Mouse (Mus musculus) brain, embryonic 18.5 days (tissue): ENCODE measurements around the gene Grip1.
A peak's percentile ranks its signal among the peaks of the same experiment; 100 is the strongest.
"Not testable (repeated sequence)": the region's sequence is repeated elsewhere in the genome, so short reads cannot be mapped to it uniquely, and the experiment has no call there.

Experiments
- DNase-seq: peaks from one replicate; pipeline ENCODE4 v3.0.0-alpha.2; 2012; ENCODE audit warnings: low read depth, low spot score

Grip1 gene

DNA sequence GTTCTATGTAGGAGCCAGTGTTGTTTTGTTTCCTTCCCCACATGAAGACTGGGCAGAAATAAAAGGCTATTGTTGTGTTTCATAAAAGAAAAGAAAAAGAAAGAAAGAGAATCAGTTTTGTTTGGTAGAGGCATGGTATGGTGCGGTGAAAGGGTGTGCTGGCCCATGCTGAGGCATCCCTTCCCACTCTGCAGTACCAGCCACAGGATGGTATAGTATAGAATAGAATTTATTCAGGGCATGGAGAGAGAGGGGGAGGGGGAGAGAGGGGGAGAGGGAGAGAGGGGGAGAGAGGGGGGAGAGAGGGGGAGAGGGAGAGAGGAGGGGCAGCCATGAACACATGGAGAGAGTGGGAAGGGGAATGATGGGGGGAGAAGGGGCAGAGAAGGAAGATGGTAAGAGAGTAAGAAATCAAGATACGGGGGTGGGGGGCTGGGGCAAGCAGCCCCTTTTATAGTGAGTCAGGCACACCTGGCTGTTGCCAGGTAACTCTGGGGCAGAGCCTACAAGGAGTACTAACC, 591.1 kb downstream of the Grip1 start:
- no peak for DNase-seq

DNA sequence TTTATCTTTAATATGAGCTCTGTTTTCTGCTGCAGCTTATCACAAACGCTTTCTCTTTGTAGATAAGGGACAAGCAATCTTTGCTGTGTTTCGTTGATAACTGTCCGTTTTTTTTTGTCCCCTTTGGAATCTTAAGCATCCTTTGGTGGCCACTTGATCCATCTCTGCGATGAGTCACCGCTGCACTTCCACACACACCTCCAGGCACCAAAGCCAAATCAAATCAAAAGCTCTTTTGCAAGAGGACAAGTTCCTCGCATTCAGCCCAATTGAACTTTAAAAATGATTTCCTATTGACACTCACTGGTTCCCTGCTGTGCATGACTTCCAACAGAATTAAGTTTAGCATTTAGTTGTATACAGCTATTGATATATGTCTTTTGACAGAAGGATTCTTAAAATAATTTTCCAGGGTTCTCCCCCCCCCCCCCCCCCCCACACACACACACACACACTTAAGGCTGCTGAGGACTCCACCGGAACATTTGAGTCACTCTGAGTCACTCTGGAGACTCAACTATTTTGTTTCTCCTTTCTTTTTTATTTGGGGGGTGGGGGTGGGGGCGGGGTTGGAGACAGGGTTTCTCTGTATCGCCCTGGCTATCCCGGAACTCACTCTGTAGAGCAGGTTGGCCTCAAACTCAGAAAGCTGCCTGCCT, 607.1 kb downstream of the Grip1 start:
- DNase-seq: no peak

DNA sequence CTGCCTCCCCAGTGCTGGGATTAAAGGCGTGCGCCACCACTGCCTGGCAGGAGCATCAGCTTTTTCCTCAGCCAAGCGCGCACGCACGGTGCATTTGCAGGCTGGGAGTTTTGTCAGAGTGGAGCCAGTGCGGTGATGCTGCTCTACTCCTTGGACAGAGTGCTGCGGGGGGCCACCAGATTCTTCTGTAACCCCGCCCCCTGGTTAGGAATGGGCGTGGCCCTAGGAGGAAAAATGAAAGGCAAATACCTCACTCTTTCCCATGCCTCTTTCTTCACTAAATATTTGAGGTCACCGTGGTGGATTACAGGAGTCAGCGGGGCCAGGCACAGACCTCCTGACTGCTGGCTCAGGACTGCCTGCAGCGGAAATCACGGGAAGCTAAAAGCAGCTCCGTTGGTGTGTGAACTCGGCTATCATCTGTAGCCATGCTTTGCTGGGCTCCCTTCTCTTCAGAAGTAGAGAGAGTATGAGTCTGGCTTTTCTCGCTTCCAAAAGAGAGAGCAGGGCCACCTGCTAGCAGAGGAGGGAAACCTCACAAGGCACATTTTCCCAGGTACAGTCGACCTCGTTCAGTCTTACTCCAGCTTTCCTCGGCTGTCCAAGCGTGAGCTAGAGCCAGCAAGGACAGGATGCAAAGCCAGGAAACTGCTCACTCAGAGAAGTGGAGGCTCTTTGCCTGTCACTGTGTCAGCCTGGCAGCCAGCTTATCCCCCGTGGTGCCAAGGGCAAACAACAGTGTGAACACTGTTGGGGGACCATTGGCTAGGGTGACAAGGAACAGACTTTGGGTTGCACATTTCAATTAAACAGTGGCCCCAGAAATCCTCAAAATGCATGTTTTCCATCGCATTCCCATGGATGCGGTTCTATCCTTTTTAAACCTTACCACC, 607.9 kb downstream of the Grip1 start:
- no peak for DNase-seq

DNA sequence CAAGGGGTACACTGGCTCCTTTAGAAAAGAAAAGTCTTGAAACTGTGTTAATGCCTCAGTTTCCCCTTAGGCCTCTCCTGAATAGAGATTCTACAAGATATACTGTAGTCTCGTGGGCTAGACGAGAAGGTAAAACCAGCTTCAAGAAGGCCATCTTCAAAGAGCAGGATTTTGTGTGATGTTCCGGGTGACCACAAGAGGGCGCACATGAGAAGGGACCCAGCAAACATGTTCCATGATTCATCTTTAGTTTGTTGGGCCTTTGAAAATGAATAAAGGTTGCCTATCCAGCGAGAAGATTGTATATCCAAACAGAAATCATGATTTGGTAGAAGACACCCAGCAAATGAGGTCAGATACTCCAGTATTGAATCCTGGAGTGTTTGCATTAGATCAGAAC, 610.8 kb downstream of the Grip1 start:
- no peak for DNase-seq

DNA sequence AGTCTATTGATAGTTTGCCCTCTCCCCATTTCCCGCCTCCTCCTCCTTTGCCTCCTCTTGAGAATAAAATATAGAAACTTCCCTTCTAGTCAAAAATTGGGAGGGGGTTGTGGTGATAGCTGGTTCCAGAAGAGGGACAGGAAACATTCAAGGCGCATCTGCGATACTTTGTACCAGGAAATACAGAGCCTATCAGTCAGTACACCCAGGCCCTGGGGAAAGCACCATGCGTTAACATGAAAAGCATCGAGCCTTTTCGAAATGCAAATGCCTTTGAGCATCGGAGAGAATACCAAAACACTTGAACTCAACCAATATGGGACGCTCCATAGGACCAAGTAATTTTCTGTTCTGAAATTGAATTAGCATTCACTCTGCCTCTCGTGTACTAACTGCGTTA, 612.7 kb downstream of the Grip1 start:
- DNase-seq: no peak

DNA sequence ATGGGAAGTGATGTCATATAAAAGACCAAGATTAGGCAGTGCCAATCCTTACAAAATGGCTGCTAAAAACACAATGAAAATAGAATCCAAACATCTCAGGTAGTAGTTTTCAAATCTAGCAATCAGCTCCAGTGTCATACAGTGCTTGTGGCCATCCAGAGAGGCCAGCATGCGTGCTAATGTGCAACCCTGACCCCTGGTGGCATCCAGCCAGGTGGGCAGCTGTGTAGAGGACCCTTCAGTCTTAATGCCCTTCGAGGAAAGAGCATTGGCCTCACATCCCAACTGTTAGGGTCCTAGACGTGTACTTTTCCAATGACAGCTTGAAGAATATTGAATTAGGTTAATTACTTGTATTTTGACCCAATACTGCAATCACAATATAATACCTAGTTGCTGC, 624.2 kb downstream of the Grip1 start:
- DNase-seq: no peak

DNA sequence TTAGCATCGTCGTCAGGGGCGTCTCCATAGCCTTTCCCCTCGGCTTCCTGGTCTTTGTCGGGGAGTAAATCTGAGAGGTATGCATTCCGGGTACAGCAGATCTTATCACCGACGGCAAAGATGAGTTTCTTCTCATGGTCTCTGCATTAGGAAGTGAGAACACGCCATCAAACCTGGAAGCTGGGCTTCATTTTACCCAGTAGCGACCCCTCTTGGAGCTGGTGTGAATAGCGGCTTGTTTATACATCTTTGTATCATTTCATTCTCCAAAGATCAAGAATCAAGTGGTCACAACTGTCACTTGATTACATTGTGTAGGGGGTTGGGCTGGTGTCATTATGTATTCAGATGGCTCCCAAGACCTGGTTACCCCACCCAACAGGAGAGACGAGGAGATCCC, 638.9 kb downstream of the Grip1 start:
- no peak for DNase-seq

DNA sequence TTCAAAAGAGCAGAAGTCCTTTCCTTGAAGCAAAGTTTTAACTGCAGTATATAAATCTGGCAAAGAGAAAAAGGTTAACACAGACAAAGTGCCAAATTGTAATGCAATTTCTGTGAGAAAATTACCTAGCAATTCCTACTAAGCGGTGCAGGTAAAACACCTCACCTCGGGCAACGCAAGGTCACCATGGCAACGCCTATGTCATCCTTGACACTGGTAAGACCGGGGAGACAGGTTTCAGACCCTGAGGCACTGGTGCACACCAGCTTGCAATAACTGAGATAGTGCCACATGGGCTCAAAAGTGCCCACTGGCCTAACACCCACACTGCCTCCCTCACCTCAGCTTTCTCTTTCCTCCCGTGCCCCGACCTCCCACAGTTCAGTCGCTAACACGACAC, 641.5 kb downstream of the Grip1 start:
- DNase-seq: no peak

DNA sequence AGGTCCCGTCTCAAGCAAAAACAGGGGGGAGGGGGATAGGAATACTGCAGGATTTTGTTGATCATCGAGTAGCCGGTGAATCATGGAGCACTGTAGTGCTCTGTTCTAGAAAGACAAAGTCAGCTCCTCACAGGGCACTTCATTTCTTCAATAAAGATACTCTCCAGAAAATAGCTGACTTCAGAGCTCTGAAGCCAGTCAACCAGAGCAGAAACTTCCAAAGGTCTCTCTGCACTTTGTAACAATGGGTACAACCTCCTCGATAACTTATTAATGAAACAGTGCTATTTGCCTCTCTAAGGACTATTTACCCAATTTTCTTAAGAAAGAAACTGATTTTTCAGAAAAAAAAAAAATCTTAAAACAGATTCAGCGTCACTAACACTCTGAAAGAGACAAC, 642.1 kb downstream of the Grip1 start:
- no peak for DNase-seq

DNA sequence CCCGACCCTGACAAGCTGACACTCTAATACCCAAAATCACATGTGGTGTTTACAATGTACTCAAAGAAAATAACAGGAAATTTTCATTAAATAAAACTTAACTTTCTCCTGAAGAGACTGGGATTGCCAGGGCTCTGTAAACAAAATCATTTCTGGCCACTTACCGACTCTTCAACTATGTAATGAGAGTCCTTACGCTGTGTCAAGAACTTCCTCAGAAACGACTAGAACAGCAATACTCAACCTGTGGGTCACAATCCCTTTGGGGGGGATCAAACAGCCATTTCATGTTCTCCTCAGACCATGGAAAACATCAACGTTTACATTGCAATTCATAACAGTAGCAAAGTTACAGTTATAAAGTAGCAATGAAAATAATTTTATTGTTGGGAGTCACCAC, 643.9 kb downstream of the Grip1 start:
- no peak for DNase-seq

DNA sequence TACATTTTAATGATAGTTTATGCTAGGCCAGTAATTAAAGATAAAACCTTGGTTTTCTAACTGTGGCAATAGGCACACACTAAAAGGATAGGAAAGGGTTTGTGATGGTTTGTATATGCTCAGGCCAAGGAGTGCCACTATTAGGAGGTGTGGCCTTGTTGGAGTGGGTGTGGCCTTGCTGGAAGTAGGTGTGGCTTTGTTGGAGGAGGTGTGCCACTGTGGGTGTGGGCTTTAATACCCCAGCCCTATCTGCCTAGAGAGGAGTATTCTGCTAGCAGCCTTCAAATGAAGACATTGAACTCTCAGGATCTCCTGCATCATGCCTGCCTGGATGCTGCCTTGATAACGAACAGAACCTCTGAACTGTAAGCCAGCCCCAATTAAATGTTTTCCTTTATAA, 647.2 kb downstream of the Grip1 start:
- no peak for DNase-seq

DNA sequence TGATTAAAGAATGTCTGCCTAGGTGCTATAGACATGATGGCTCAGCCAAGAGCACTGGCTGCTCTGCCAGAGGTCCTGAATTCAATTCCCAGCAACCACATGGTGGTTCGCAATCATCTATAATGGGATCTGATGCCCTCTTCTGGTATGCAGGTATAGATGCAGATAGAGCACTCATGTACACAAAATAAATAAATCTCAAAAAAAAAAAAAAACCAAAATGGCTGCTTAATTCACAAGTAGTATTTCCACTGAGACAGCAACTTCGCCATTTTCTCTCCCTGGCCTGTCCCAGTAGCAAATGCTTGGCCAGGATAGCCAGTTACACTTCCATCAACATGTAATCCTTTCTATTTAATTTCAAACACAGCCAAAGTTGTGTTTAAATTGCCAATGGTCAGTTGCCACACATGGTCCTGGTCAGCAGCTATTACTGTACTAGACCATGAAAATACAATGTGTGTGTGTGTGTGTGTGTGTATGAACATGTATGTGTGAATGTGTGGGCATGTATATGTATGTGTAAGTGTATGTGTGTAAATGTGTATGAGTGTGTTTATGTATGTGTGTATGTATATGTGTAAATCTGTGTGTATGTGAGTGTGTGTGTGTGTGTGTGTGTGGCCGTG, 658.2 kb downstream of the Grip1 start:
- no peak for DNase-seq

DNA sequence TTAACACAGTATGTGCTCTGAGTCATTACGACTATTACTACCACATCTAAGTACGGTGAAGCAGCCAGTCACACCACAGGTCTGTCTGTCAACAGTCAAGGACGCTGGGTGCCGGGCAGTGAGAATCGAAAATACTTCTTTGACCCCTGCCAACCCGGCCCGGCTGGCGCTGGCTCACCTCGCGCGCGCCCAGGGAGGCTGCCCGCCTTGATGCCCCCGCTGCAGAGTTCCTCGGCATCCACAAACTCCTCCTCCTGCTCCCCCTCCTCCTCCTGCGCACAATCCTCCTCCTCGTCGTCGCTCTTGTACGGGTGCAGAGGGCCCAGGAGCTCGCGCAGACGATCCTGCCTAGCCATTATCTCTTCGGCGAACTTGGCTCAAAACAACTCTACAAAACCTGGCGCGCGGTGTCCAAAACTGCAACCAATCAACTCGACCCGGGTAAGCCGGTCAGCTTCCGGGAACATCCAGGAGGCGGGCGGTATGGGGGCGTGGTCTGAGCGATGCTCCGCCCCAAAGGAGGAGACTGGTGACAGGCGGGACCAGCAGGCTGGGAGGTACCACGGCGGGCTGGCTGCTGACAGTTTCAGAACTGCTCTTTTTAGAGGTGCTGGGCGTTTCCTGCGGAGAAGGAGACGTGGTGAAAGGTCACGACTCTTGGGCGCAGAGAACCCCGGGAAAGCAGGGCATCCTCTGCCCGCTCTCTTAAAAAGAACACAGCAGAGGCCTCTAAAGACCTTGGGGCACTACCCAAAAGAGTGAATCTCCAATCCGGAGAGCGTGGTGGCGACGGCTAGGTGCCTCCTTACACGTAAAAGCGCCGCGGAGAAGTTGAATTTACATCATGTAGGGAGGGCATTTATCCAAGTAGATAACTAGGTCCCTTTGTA, 659.1 kb downstream of the Grip1 start, which contains the start of gene Helb:
TSS of gene Helb (minus strand) at position 481 of the 890 bp plus-strand sequence.
- DNase-seq: peak; percentile 76

DNA sequence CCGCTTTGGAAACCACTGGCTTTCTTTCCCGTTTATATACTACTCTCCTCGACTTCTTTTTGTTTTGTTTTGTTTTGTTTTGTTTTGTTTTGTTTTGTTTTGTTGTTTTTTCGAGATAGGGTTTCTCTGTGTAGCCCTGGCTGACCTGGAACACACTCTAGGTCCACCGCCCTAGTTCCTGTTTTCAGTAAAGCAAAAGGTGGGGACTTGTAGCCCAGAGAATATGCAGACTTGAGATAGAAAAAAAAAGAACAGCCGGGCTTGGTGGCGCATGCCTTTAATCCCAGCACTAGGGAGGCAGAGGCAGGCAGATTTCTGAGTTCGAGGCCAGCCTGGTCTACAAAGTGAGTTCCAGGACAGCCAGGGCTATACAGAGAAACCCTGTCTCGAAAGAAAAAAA, 659.9 kb downstream of the Grip1 start:
- DNase-seq: not testable (repeated sequence)

DNA sequence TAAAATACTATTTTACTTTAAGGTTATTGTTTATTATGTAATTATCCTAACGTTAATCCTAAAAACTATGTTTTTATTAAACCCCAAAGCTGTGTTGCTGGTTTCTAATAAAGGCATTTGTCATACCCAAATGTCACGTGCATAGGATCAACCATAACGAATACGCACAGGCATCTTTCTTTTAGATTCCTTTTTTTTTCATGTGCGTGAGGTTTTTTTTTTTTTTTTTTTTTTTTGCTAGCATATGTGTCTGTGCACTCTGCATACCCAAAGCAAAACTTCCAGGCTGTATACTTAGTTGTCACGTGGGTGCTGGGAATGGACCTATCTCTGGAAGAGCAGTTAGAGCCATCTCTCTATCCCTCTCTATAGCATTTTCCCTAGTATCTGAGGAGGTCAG, 660.4 kb downstream of the Grip1 start:
- DNase-seq: no peak

DNA sequence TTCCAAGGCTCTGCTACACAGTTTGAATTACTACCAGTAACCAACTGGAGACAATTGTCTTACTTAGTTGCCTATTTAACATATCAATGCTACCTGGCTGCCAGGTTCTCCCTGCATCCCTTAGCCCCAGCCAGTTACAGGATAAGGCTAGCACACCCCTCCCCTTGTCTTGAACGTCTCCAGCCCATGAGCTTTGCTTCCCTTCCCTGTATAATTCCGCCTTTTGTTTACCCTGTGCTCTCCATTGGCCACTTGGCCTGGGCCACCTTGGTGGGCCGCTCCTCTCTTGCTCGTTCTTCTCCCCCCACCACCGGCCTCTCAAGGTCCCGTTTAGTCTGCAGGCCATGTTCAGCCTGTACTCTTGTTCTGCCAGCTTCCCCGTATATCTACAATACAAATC, 660.9 kb downstream of the Grip1 start:
- DNase-seq: no peak

DNA sequence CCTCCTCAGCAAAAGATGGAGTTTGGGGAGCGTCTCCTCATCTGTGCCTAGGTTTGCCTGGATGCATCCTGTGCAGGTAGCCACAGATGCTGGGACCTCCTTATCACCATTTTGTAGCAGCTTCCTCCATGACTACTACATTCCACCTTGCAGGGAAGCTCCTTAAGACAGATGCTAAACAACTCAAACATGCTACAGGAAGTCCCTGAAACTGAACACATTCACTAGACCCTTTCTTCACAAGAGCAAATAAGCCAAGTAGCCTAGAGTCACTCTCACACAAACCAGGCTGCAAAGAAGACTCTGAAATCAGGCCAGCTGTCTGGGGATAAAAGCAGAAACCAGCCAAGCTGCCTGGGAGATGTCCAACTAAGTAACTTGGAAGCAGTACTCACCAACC, 661.6 kb downstream of the Grip1 start:
- no peak for DNase-seq

DNA sequence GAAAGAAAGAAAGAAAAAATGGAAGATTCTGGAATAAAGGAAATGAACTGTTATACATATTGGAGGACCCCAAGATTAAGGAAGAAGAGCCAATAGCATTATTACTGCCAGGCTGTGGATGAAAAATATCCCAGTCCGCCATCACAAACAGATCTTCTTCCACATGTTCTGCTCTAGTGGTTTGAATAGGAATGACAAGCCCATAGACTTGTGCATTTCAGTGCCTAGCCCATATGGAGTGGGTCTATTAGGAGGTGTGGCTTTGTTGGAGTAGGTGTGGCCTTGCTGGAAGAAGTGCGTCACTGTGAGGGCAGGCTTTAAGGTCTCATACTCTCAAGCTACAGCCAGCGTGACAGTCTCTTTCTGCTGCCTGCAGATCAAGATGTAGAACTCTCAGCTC, 670.1 kb downstream of the Grip1 start:
- no peak for DNase-seq

DNA sequence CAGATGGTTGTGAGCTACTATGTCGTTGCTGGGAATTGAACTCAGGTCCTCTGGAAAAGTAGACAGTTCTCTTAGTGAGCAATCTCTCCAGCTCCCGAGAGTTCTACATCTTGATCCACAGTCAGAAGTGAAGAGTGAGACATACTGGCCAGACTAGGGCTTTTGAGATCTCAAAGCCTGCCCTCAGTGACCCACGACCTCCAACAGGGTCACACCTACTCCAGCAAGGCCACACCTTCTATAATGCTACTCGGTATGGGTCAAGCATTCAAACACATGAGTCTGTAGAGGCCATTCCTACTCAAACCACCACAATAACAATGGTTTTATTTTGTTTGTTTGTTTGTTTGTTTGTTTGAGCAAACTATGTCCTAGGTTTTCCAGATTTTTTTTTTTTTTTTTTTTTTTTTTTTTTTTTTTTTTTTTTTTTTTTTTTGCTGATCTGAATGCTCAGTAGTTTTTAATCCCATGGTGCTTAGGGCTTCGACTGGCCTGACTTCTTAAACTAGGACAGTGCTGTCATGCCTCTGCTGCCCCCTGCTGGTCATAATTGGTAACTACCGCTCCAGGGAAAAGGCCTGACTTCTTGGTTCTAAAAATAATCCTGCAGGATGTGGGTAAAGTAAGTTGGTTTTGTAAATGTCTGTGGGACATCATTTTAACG, 671.3 kb downstream of the Grip1 start:
- DNase-seq: peak; percentile 56

DNA sequence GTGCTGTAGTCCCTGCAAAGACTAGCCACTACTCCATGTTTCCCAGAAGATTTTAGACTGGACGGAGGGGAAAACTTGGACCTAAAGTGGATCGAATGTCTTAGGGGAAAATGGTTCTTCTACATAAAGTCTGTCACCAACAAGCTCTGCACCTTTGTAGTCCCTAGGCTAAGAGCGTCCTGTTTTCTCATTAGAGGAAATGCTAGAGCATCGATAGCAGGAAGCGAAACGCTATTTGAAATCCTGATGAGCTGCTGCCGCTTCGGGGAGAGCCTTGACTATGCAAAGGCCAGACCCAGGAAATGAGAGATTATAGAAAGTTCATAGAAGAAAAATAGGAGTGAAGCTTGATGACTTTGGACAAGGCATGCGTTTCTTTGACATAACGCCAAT, 671.8 kb downstream of the Grip1 start:
- DNase-seq: no peak
